Mouse (Mus musculus) stomach, embryonic 16.5 days (tissue): ENCODE data around the gene Dnajb8. TPM values are rescaled to one million over a fixed set of nuclear protein-coding genes. Genes with fewer than 3 reads are reported as not detected.
A peak's percentile ranks its signal among the peaks of the same experiment; 100 is the strongest.

ENCODE experiments used
- ATAC-seq: fragments of 200-750 bp; cut with Nextera tagmentation; 2 replicates; pipeline ENCODE4 v1.8.0; 2017; ENCODE audit warnings: moderate number of reproducible peaks, moderate TSS enrichment; ENCODE audit not compliant: insufficient read depth, low FRiP score
- H3K27ac ChIP-seq: fragments of 300-500 bp; sonication (generic); 2 replicates; pipeline ENCODE4 v1.5.1; 2014; ENCODE audit warnings: low read length
- H3K27me3 ChIP-seq: fragments of 300-500 bp; sonication (generic); 2 replicates; pipeline ENCODE4 v1.6.1; 2014; ENCODE audit warnings: low read length, control low read depth, mixed read lengths; ENCODE audit not compliant: control insufficient read depth, insufficient read depth
- H3K36me3 ChIP-seq: fragments of 300-500 bp; sonication (generic); 2 replicates; pipeline ENCODE4 v1.6.1; 2014; ENCODE audit warnings: low read length; ENCODE audit not compliant: control insufficient read depth, insufficient read depth
- H3K4me1 ChIP-seq: fragments of 300-500 bp; sonication (generic); 2 replicates; pipeline ENCODE4 v1.6.1; 2014; ENCODE audit warnings: low read length, control low read depth, mixed read lengths; ENCODE audit not compliant: control insufficient read depth, insufficient read depth
- H3K4me2 ChIP-seq: fragments of 300-500 bp; sonication (generic); 2 replicates; pipeline ENCODE4 v1.6.1; 2014; ENCODE audit warnings: low read depth, low read length, mixed read lengths
- H3K4me3 ChIP-seq: fragments of 300-500 bp; sonication (generic); replicated peaks from 2 replicates; pipeline ENCODE4 v1.5.1; 2014; ENCODE audit warnings: mild to moderate bottlenecking, low read length
- H3K9ac ChIP-seq: fragments of 300-500 bp; sonication (generic); 2 replicates; pipeline ENCODE4 v1.6.1; 2014; ENCODE audit warnings: low read length
- H3K9me3 ChIP-seq: fragments of 300-500 bp; sonication (generic); replicated peaks from 2 replicates; pipeline ENCODE4 v1.6.1; 2016; ENCODE audit warnings: low read length, control low read depth; ENCODE audit not compliant: control insufficient read depth
- WGBS: fragments of 180-500 bp; shearing (Covaris S2); extraction: QIAGEN DNeasy Blood & Tissue Kit; methylation state at CpG from one replicate; pipeline ENCODE4 v1.1.7; 2014; 5-methylcytosine and 5-hydroxymethylcytosine counted together
- polyA plus RNA-seq: library from polyadenylated mRNA; unstranded; fragments of >200 nt; fragmentation: Nextera tagmentation; extraction: Ambion mirVana; gene quantifications from 2 replicates; pipeline ENCODE4 v1.2.1, GENCODE M21; 2015

The Dnajb8 gene
- polyA plus RNA-seq, 1 experiment from 2014 or later: not detected

DNA sequence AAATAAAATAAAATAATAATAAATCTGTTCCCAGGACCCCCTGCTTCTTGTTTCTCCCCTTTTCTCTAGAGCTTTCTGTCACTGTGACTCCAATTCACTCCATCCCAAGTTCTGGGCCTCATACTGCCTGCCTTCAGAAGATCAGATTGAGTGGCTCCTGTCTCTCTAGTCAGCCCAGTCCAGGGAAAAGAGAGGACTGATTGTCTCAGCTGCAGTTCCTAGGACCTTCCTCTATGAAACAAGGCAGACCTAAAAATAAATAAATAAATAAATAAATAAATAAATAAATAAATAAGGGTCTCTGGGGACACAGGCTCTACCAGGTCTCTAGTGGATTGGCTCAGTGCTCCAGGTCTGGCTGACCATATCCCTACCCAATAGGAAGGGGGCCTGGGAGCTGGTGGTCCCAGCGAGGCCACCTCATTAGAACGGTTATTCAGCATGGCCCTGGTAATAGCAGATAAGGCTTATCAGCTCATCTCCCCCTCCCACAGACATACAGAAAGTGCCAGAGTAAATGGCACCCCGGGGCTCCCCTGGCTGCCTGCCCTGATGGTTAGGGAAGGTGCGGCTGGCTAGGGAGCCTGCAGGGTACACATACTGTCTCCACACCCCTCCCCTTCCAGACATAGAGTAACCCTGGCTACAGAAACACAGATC is 30.5 kb upstream of the Dnajb8 start:
- no peak for ATAC-seq
- H3K27me3 ChIP-seq: peaks cover 84% of the 10 kb centered on the region

DNA sequence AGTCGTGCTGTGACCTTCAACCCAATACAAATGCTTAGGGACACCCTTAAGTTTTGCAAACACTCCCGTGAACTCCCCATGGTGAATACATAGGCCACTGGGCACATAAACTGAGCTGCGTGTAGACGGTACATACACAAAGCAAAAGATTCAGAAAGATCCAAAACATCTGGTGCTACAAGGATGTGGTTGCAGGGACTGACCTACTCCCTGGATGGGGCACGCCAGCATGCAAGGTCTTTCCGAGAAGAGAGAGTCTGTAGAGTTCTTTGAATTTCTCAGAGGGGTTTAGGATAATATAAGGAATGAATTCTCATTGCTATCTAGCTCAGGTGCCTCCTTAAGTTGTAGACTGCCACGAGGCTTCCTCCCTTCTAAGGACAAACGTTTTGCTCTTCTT is 29.3 kb upstream of the Dnajb8 start:
- ATAC-seq: no peak
- 20% methylated on average over 8 of the region's 8 CpGs for WGBS
- no peak overlapping the region for H3K9ac ChIP-seq
- H3K27me3 ChIP-seq: peaks cover 95% of the 10 kb centered on the region
- H3K4me2 ChIP-seq: no peak overlapping the region
- peaks cover 31% of the 10 kb centered on the region for H3K4me1 ChIP-seq
- no peak overlapping the region for H3K27ac ChIP-seq
- no peaks in the 10 kb centered on the region for H3K9me3 ChIP-seq
- no peaks in the 10 kb centered on the region for H3K36me3 ChIP-seq
- no peak overlapping the region for H3K4me3 ChIP-seq

More for the DNA sequence above, 30.5 kb upstream of the Dnajb8 start:
- Histone ChIP-seq H3K4me1 (peaks cover 22% of the 10 kb centered on the region; the same call in 1 of the 2 replicates), H3K9me3 (no peaks in the 10 kb centered on the region), H3K4me2 (no peak overlapping the region), H3K4me3 (no peak overlapping the region), H3K27ac (no peak overlapping the region), H3K36me3 (no peaks in the 10 kb centered on the region), H3K9ac (no peak overlapping the region)
- whole genome bisulfite sequencing: 34% methylated on average over 4 of the region's 4 CpGs

DNA sequence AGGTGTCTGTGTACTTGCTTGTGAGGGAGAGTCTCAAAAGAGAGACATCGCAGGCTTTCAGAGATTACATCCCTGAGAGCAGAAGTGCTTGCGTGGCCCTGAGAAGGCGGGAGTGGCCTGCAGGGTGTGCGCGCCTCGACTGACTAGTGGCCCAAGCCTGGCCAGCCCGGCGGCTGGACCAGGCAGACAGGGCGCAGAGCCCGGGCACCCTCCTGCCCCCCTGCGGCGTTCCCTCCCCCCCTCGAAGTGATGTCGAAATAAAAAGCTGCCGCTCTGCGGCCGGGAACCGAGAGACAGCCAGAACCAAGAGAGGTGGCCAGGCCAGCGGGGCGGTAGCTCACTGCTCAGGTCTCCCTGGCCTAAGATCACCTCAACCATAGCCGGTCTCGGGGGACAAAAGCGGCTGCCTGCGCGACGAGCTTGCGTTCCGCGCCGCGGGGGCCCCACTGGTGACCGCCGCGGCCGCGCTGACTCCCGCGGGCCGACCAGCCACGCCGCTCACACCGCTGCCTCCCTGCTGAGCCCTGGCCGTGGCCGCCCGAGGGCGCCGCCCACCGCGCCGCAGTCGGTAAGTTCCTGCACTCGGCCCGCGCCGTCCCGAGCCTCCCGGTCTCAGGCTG is 28.5 kb upstream of the Dnajb8 start, which contains the start of gene Gata2:
Gene Gata2, plus strand, starts transcription at position 459 of the 620 bp plus-strand sequence.
- Histone ChIP-seq H3K4me1 (peaks cover 38% of the 10 kb centered on the region), H3K36me3 (no peaks in the 10 kb centered on the region), H3K4me2 (peak within 1 kb of the TSS; percentile 55), H3K27ac (no peak within 1 kb of the TSS), H3K27me3 (peaks cover 99% of the 10 kb centered on the region), H3K9me3 (no peaks in the 10 kb centered on the region), H3K9ac (peak within 1 kb of the TSS; percentile 49), H3K4me3 (peak within 1 kb of the TSS; percentile 37)
- WGBS: 1% methylated on average over 57 of the region's 57 CpGs
- ATAC-seq: no peak

GRCm38 (mm10) chr6:88194053-88194977 is 27.8 kb upstream of the Dnajb8 start:
- Histone ChIP-seq H3K4me1 (peaks cover 37% of the 10 kb centered on the region), H3K27ac (no peak overlapping the region), H3K9ac (peak overlapping the region; percentile 49), H3K4me2 (peak overlapping the region; percentile 55), H3K36me3 (no peaks in the 10 kb centered on the region), H3K4me3 (peak overlapping the region; percentile 37), H3K27me3 (peaks cover 99% of the 10 kb centered on the region), H3K9me3 (no peaks in the 10 kb centered on the region)
- 3% methylated on average over 58 of the region's 58 CpGs for WGBS
- ATAC-seq: no peak

DNA sequence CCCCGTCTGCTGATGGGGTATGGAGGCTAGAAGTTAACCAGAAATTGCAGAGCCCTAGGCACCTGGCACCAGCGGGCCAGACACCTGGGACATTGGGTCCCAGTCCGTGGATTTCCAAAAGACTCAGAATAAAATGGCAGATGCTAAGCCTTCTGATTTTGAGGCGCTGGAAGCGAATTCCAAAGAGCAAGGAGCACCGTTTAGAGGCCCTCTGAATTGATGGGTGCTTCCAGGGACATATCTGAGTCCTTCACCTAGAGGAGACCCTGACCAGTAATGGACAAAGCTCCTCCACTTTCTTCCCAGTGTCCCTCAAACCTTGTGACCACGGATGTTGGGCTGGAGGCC is 27.1 kb upstream of the Dnajb8 start:
- WGBS: 15% methylated on average over 7 of the region's 7 CpGs
- Histone ChIP-seq H3K27me3 (peaks cover 100% of the 10 kb centered on the region), H3K4me3 (no peak overlapping the region), H3K4me1 (peaks cover 37% of the 10 kb centered on the region), H3K9me3 (no peaks in the 10 kb centered on the region), H3K9ac (no peak overlapping the region), H3K27ac (no peak overlapping the region), H3K4me2 (no peak overlapping the region), H3K36me3 (no peaks in the 10 kb centered on the region)
- ATAC-seq: no peak

GRCm38 (mm10) chr6:88196054-88196732 is 25.9 kb upstream of the Dnajb8 start:
- no peak overlapping the region for H3K27ac ChIP-seq
- H3K4me1 ChIP-seq: peaks cover 31% of the 10 kb centered on the region
- peak overlapping the region; percentile 43 for H3K4me3 ChIP-seq
- H3K9ac ChIP-seq: no peak overlapping the region
- peaks cover 100% of the 10 kb centered on the region for H3K27me3 ChIP-seq
- H3K4me2 ChIP-seq: peak overlapping the region; percentile 70
- no peak for ATAC-seq
- H3K36me3 ChIP-seq: no peaks in the 10 kb centered on the region
- no peaks in the 10 kb centered on the region for H3K9me3 ChIP-seq
- 7% methylated on average over 33 of the region's 33 CpGs for WGBS

DNA sequence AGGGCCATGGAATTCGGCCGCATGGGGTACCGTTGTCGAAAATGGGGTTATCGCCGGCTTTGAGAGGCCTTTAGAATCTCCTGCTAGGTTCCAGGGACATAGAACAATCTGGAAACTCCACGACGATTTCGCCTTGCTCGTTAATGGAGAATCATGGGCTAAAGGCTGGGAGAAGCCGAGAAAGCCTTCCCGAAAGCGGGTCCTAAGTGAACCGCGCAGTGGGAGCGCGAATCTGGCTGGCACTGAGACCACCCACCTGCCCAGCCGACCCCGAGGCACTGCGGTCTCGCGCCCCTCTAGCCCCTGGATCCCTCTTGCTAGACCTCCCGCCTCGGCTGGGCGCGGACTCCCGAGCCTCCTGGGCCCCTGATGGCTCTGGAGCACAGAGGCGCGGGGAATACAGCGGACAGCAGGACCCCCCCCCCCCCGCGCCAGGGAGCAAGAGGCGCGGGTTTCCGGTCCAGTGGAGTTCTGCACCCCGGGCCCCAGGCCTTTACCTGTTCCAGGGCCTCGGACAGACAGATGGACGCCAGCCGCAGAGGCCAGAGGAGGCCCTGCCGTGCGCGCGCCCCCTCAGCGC is 25.2 kb upstream of the Dnajb8 start:
- ATAC-seq: no peak
- Histone ChIP-seq H3K27ac (no peak overlapping the region), H3K4me3 (peak overlapping the region; percentile 43), H3K9ac (peak overlapping the region; percentile 54; the same call in 1 of the 2 replicates), H3K27me3 (peaks cover 100% of the 10 kb centered on the region), H3K4me2 (peak overlapping the region; percentile 70), H3K9me3 (no peaks in the 10 kb centered on the region), H3K36me3 (no peaks in the 10 kb centered on the region), H3K4me1 (peaks cover 31% of the 10 kb centered on the region)
- WGBS: 1% methylated on average over 43 of the region's 44 CpGs

DNA sequence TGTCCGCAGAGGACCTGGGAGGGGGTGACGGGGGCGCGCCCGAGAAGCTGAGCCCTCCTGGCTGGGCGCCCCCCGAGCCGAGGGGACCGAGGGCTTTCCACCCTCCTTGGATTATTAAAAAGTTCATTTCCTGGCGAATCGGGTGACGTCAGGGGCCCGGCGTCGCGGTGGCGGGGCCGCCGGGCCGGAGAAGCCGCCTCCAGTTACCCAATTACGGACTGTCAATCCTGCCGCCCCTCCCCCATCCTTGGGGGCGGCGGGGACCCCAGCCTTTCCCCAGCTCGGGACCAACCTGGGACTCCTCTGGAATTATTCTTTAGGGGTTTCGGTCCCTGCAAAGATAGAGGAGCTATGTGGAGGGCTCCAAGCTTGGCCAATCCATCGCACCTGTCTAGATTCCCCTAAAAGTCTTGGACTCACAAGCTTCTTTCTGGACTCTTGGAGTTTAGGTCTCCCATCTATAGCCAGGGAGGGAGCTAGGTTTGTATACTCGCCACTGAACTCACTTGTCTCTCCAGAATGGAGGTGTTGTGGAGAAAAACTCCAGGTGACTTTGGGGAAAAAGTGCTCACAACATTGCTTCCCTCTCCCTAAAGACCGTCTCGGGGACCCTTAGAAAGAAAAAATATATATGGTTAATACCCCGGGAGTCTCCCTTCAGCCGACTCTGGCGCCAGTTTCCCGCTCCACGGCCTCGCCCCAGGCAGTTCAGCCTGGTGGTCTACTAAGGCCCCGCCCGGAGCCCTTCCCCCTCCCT is 24.6 kb upstream of the Dnajb8 start:
- Histone ChIP-seq H3K4me2 (peak overlapping the region; percentile 70), H3K4me3 (peak overlapping the region; percentile 51), H3K27me3 (peaks cover 100% of the 10 kb centered on the region), H3K9ac (peak overlapping the region; percentile 54; the same call in 1 of the 2 replicates), H3K9me3 (no peaks in the 10 kb centered on the region), H3K27ac (no peak overlapping the region), H3K36me3 (no peaks in the 10 kb centered on the region), H3K4me1 (peaks cover 31% of the 10 kb centered on the region)
- ATAC-seq: no peak
- 3% methylated on average over 39 of the region's 39 CpGs for WGBS
